Mouse (Mus musculus): ENCODE data around the gene Mtx1.

GRCm38 (mm10) chr3:89276061-89276460 lies 49.2 kb upstream of the Mtx1 start:
- no peak for TF ChIP-seq GATA1 (IDR thresholded peaks at IDR 0.05; ENCODE audit: borderline replicate concordance, low read length)
- TF ChIP-seq FLI1 (IDR thresholded peaks at IDR 0.05; ENCODE audit: low read length), result no peak
